Mouse (Mus musculus) kidney, postnatal 25 days (tissue): ENCODE results near the gene Stat5a.

Source experiments
- DNase-seq, 2 experiments: peaks; one replicate each; pipeline ENCODE4 v3.0.0; 2021; ENCODE audit warnings: mixed read lengths in 2 of 2

Gene Stat5a

DNA sequence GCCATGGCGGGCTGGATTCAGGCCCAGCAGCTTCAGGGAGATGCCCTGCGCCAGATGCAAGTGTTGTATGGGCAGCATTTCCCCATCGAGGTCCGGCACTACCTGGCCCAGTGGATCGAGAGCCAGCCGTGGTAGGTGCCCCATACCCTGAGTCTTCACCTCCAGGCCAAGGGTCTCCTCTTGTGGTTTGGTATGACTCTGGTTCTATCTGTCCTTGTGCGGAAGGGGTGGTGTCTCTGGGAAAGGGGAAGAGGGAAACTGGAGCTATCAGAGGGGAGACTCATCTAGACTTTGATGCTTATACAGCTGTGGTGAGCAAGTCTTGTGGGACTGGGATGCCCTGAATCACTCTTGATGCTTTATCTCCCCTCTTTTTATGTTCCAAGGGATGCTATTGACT is 2.2 kb downstream of the Stat5a start:
- DNase-seq, result no peak

DNA sequence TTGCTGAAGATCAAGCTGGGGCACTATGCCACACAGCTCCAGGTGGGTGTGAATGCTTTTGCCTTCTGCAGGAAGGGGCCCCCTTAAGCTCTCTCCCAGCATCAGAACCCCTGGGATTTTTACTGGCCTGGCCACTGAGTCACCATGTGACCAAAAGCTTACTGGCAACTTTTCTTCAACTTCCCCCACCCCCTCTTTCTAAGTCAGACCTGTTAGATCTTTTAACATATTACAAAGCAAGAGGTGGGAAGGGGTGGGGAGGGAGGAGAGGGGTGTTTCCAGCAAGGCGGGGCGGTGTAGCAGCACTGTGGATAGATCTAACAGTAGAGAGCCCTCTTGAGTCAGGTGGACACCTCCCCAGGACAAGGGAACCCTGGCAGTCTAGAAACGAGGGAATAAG is 2.7 kb downstream of the Stat5a start:
- DNase-seq, result no peak

DNA sequence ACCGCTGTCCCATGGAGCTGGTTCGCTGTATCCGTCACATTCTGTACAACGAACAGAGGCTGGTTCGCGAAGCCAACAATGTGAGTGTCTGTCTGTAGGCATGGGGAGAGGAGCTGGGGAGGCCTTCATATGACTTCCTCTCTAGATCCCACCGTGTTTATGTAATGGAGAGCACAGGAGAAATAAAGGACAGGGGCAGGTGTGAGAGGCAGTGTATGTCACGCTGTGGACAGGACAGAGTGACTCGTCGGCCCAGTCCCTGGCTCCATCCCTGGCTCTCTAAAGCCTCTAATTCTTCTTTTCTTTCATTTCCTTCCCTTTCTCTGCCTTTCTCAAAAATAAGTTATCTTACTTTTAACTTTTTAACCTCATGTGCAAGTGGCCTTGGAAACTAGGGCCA is 4.0 kb downstream of the Stat5a start:
- no peak for DNase-seq

DNA sequence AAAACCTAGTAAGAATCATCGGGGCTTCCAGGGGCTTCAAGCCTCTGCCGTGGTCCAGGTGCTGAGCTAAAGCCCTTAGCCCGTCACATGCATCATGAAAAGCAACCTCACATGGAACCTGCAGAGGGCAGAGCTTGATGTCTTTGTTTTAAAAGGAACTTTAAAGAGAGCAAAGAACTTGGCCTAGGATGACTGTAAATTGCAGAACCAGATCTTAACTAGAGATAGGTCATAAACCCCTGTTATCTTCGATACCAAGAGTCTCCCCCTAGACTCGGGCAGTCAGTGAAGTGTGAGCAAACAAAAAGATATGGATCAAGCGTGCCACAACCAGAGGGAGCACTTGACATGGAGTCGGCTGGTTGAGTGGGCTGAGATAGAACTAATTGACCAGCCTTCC is 6.5 kb downstream of the Stat5a start:
- no peak for DNase-seq

DNA sequence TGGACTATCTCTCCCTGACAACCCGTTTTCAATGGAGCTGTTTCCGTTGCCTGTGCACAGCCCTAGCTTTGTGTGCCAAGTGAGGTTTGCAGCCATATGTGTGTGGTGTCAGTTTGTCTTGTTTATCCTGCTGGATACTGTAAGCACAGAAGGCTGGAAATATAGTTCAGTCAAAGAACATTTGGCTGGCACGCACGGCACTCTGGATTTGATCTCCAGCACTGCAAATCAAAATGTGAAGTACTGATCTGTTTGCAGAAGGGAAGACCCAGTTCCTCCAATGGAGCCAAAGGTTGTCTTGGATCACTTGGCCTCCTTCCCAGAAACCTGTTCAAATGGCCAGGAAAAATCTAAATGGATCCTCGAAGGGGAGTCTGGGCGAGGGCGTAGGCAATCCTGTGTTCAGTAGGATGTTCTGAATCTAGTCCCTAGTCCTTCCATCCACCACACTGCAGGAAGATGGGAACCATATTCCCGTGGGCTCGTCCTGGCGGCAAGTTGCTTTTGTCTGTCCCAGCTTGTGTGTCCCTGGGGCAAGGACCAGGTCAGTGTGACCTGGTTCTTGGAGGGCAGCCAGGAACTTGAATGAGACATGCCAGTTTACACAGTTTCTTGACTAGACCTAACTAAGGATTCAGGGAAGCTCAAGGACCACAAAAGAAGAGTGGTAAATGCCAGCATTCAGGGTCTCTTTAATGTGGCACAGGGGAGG is 11.3 kb downstream of the Stat5a start:
- peak; percentile 74 to 82 for DNase-seq

DNA sequence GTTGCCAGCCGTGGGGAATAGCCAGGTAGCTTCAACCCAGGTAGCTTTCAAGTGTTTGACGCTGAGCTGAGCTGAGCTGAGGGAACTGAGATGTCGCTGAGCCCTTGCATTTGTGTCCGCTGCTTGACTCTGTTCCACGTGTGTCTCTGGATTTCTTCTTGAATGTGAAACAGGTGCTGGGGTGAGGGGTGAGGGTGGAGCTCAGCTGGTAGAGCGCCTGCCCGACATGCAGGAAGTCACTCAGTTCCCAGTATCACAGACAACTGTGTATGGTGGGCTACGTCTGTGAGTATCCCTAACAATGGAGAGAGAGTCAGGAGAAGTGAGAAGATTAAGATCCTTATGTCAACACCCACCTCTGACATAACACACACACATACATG is 11.8 kb downstream of the Stat5a start:
- DNase-seq, result no peak

DNA sequence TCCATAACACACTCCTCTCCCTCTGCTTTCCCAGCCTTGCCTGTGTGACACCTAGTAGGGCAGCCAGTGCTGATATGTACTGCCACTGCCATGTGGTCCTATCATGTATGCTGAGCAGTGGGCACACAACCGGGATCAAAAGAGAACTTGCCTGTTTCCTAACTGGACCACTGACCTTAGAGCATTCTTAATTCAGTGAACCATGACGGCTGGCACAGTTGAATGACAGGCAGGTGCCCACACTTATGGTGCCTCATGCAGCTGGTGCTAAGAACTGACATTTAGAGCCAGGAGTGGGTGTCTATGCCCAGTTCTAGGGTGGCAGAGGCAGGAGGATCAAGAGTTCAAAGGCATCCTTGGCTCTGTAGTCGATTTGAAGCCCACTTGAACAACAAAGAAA is 16.6 kb downstream of the Stat5a start:
- DNase-seq, result peak; percentile 47 to 73

DNA sequence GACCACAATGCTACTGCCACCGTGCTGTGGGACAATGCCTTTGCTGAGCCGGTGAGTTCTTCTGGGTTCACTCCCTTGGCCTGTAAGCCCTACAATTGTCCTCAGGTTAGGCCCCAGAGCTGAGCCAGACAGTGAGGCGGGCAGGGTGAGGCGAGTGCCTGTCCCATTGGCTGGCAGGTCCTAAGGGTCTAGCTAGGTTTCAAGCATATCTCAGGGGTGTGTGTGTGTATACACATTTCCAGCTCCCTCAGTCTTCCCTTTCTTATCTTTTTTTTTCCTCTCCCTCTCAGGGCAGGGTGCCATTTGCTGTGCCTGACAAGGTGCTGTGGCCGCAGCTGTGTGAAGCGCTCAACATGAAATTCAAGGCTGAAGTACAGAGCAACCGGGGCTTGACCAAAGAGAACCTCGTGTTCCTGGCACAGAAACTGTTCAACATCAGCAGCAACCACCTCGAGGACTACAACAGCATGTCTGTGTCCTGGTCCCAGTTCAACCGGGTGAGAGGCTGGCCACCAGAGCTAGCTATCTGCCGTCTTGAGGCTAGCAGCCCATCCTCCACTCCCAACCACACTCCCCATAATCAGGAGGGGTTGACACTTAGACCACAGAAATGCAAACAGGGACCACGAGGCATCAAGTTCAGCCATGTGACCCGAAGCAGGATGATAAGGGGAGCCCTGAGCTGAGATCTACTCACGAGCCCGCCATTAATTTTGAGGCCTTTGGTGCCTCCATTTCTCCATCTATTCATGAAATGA is 20.3 kb downstream of the Stat5a start:
- DNase-seq, result no peak

DNA sequence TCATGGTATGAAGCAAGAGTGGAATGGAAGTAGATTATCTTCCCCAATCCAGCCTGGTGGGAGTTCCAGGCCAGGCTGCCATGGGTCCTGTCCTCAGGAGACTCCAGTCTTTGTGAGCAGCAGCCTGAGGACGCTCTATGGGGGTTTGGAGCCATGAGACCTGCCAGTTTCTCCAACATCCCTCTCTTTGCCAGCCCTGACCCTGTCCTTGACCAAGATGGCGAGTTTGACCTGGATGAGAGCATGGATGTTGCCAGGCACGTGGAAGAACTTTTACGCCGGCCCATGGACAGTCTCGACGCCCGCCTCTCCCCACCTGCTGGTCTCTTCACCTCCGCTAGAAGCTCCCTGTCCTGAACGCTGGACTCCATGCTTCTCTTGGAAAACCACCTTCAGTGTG is 24.5 kb downstream of the Stat5a start:
- no peak for DNase-seq

DNA sequence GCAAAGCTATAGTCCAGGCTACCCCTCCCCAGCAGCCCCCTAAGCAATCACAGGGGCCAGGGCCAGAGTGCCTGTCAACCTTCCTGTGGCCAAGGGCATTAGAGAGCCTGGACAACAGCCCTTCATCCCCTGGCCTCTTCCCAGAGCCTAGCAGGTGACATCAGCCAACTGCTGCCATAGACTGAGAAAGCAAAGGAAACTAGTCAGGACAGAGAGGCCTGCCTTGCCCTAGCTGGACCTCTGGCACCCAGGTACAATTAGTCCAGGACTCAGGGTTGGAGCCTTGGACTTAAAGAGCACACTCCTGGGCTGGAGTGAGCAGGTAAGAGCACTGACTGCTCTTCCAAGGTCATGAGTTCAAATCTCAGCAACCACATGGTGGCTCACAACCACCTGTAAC is 26.3 kb downstream of the Stat5a start:
- DNase-seq, result no peak

DNA sequence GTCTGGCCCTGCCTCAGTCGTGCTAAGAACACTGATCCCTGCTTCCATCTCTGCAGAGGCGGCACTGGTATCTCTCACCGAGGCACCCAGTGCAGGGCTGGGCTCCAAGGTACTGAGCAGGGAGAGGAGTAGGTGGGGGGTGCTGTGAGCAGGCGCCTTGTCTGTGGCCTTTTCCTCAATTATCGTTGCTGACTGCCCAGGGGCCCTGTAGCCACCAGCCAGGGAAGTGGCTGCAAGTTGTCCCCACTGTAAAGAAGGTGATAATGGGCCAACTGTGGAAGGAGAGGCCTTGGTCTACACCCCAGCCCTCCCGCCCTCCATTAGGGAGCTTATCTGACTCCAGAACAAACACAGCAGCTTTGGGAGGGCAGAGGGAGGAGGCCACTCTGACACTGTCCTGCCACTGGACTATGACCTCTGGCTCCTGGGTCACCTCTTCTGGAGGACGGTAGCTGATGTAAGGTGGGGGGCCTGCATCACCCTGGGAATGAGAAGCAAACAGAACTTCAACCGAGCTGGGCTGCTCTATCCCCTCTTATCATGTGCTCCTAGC is 27.1 kb downstream of the Stat5a start:
- DNase-seq, result no peak

DNA sequence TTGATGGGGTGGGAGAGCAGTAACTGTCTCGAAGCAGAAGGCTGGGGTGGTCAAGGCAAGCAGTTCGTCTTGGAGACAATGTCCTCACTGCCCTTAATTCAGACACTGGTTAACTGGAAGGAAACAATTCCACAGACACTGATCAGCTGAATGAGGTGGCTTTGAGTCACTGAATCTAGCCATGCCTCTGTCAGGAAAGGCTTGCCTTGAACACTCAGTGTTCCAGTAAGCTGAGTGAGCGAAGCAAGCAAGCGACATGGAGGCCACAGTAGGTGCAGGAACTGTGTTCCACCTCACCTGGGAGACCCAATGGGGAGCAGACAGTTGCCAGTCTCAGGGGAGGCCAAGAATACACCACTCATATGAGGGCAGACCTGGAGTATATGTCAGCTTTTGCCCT is 28.1 kb downstream of the Stat5a start:
- no peak for DNase-seq

DNA sequence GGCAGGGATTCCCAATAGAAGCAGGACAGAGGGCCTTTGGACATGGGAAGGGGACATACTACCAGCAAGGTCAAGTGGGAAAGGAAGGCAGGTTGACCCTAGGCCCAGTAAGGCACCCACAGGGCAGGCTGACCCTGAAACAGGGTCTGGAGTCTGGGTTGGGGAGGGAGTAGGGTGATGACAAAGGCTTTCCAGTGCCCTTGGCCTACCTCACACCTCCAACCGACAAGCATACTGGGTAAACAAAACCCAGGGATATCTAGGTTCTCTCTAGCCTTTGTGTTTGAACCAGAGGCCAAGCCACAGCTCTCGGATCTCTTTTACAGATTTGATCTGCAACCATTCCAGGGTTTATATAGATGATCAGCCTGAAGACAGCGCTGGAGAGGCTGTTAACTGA is 28.6 kb downstream of the Stat5a start:
- DNase-seq, result no peak

DNA sequence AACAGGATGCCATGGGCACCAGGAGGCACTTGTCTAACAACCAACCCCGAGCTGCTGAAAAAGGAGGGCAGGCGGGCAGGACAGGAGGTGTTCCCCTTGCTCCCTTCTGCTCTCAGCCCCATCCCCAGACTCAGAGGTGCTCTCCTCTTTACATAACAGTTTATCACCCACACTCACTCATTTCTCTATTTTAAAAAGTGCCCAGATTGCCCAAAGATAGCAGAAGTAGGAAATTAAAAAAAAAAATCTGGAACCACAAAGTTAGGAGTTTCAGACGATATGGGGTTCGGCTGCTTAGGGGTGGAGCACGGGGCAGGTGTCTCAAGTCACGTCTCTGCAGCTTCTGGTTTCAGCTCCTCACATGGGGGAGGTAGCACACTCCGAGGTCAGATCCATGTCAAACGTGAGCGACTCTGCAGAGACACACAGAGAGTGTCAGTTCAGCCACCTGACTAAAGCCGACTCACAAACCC is 29.2 kb downstream of the Stat5a start:
- no peak for DNase-seq

DNA sequence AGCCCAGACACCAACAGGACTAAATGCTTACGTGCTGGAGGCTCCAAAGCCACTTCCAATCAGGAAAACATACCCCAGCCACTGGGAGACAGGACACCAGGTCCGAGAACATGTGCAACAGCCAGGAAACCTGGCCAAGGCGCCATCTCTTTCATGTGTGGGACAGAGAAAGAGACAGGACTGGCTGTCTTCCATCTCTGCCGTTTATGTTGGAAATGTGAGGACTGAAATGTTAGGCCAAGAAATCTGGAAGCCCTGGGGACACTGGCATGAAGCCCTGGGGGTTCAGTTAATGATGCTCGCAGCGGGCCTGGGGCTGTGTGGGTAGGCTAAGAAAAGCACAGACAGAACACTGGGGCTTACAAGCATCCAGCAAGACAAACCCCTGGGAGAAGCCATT is 31.3 kb downstream of the Stat5a start:
- no peak for DNase-seq

DNA sequence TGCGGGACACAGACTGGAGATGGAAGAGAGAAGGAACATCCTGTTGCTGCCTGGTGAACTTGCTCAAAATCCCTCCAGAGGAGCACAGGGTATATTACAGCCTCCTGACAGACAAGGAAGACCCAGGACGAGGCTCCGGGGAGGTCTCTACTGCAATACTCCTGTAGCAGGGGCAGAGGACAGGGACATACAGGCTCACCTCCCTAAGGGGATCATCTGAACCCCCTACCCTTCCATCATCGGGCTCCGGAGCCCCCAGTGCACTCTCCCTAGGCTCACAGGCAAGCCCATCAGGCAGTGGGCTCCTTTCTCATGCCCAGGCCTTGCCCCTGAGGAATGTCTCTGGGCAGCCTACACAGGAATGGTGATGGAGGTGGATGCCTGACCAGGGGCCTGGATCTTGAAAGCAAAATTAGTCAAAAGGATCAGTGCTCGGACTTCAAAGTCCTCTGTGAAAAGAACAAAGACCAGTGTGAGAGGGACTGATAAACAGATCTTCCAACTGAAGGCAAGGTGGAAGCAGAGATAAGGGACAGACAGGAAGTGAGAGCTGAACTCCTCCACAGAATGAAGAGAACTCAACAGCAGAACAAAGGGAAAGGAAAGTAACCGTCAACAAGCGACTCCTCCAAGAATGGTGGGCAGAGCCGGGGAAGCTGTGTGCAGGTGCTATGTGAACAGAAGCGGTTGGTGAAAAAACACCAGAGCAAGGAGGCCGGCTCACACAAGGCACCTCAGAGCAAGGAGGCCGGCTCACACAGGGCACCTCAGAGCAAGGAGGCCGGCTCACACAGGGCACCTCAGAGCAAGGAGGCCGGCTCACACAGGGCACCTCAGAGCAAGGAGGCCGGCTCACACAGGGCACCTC is 32.3 kb downstream of the Stat5a start:
- DNase-seq, result no peak

DNA sequence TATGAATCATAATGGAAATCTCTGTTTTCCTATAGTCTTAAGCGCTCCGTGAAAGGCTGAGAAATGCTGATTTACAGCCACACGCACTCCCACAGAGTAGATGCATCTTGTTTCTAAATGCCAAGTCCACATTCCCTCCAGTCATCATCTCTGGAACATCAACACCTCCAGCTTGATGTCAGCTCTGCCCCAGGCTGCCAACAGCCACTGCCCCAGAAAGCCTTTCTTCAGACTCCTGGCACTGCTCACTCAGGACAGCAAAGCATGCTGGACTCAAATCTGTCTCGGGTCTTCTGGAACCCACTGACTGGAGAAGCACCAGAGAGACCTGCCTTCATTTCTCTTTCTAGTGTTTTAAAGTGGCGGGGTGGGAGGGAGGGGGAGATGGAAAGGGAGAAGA is 33.3 kb downstream of the Stat5a start:
- DNase-seq, result no peak

DNA sequence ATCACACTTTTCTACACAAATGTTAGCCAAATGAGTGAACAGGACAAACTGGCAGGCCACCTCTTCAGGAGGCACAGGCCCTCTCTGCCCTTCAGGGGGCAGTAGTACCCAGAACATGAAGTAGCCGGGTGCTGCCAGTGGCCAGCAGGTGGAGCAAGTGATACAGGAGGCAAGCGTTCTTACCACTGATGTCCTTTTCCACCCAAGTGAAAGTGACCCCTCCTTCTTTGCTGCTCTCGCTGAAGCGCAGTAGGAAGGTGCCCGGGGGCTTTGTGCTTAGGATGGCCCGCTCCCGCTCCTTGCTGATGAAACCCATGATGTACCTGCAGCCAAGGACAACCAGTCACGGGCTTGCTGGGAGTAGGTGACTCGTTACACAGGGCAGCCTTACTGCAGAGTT is 34.3 kb downstream of the Stat5a start:
- DNase-seq, result peak; percentile 91

DNA sequence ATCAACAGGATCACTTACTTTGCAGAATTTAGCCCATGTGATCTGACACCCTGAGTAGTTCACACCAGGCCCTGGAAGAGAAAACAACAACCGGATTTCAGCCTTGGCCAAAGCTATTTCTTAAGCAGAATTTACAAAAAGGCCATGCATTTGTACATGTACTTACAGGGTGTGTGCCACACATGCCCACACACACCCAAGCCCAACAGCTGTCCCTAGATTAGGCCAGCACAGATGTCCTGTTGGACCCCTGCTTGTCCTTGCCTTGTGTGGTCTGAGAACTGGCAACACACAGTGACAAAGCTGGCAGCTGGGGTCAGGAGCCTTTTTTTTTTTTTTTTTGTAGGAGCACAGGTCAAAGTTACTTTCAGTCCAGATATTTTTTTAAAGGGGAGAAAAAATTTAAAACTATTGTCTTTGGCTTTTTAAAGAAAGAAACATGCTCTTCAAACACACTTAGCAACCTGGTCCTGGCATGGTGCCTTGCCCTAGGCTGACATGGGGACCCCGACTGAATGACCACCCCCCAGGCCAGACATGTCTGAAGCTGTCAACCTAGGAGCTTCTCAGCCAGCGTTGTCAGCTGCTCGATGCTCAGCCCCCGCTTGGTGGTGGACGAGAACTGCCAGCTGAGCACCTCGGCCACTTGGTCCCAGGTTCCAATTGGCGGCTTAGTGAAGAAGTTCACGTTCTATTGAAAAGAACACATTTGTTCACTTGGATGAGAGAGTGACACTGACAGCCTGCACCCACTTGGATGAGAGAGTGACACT is 35.2 kb downstream of the Stat5a start:
- no peak for DNase-seq

DNA sequence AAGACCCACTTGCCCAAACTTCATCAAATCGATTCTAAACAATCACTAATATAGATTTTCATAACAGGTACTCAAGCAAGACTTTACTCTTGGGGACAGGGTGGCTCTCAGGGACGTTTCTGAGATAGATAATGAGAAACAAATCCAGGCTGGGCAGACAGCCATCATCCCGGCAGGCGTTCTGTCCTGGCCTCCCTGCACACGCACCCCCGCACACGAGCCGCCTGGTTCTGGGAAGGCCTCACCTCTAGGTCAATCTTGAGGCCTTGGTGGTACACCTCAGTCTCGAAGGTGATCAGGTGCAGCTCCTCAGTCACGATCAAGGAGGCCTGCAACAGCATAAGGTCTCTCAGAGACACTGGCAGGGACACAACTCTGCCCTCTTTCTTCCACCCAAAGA is 36.9 kb downstream of the Stat5a start:
- no peak for DNase-seq

DNA sequence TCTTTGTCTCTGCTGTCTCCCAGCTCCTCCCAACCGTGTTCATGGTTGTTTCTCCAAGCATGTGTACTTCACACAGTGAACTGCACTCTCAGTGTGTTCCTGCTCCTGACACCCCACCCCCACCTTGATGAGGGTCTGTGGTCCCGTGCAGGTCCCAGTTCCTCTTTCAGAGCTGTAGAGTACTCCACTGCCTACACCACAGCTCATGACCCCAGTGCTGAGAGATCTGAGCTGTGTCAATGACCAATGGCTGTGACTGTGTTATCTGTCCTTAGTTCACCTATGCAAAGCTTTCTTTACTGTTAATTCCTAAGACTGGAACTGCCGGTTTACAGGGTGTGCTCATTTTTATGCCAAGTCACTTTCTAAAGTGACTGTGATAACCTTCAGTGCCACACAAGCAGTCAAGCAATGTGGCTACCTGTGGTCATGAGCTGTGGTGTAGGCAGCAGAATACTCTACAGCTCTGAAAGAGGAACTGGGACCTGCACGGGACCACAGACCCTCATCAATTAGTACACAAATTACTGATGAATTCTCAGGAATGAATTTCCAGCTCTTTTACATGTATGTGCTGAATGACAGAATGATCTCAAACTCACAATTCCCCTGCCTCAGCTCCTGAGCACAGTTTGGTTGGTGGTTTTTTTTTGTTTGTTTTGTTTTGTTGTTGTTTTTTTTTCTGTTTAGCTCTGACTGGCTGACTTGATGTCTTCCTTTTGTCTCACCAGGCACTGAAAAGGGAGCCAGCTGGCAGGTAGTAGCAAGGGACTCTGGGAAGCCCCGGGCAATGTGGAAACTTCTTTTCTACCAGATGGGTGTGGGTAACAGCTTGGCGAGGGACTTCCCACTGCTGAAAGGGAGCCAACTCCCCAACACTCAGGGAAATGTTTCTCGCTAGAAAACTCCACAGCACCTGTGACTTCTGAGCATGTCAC is 38.4 kb downstream of the Stat5a start:
- no peak for DNase-seq
